Mouse (Mus musculus) heart, adult 8-10 months (tissue): ENCODE measurements around the gene Tmem131. TPM values are rescaled to one million over a fixed set of nuclear protein-coding genes. Genes with fewer than 3 reads are reported as not detected.
A peak's percentile ranks its signal among the peaks of the same experiment; 100 is the strongest.

Experiments
- DNase-seq: peaks from one replicate; pipeline ENCODE4 v3.0.0; 2022; ENCODE audit warnings: low spot score
- total RNA-seq, 4 experiments: library from RNA; stranded (reverse); gene quantifications; 2 replicates each; pipeline ENCODE4 v1.2.4; 2022

The Tmem131 gene
- total RNA-seq, 4 experiments from 2014 or later, result 23.0 to 31.0 (median 28.3) TPM

DNA sequence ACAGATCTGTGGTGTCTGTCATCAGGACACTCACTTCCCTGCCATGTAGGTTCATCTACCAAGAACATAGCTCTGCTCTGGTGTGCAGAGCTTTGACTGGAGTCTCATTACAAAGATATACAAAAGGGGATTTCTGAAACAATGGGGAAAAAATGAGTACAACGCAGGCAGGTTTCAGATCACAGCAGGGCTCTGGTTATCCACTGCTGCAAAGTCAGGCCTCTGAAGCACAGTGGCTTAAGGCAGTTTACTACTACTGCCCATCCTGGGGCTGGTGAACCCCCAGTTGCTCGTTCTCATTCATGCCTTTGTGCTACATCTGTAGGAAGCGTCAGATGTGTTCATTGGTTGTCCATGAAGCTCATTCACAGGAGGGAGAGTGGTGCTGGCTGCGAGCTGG lies 57.0 kb downstream of the Tmem131 start:
- DNase-seq, result no peak

DNA sequence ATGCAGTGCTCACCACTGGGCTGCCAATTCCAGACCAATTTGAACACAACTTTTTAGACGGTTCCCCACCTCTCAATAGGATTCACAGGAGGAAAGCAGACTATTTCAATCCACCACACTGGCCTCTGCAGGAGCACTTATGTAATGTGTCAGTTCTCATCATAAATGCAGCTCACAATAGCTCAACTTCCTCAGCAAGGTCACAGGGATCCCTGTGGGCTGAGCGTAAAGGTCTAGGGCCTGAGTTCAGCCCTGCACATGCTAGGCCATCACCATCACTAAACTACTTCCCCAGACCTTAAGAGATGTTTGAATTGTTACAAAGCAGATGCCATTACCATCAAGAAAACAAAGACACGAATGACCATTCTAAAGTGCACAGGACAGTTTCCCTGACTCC lies 58.9 kb downstream of the Tmem131 start:
- peak; percentile 37 for DNase-seq

DNA sequence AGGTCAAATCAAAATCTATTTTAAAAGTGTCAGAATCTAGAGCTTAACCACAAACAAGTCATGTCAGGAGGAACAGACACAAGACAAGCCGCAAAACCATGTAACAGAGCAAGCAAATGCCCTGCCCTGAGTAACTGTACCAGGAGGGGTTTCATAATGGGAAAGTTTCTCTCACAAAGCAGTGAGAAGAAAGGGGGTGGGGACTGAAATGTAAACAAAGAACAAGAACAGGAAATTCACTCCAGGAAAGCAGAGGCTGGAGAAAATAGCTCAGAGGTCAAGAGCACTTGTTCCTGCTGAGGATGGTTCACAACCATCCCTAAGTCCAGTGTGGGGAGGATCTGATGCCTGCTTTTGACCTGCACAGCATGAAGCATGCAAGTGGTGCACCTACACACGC lies 59.7 kb downstream of the Tmem131 start:
- DNase-seq, result peak; percentile 31

DNA sequence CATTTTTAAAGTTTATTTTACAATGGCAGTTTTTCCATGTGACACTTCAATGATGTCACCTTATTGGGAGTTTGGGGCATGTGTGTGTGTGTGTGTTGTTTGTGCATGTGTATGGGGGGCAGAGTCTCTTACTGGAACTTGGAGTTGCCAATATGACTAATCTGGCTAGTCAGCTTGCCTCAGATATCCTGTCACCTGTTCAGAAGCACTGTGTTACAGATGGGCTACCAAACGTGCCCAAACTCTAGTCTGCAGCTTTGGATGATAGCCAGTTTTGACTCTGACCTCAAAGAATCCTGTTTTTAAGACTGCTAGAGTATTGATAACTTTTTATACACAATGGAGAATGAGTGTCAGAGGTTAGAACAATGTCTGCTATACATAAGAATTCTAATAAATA lies 64.3 kb downstream of the Tmem131 start:
- no peak for DNase-seq

DNA sequence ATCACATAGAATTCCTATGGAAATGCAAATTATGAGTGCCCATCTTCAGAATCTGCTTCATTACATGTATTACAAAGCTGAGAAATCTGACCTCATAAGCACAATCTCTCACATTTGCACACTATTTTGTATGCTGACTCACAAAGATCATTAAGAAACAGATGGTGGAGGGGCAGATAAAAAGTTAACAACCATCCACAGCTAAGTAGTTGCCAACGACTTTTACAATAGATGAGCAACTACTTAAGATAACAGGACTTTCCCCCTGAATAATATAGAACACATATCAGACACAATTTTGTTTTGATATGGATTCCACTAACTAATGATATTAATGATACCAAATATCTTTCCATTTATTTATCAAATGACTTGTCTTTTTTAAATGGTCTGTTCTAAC lies 66.3 kb downstream of the Tmem131 start:
- DNase-seq, result no peak

DNA sequence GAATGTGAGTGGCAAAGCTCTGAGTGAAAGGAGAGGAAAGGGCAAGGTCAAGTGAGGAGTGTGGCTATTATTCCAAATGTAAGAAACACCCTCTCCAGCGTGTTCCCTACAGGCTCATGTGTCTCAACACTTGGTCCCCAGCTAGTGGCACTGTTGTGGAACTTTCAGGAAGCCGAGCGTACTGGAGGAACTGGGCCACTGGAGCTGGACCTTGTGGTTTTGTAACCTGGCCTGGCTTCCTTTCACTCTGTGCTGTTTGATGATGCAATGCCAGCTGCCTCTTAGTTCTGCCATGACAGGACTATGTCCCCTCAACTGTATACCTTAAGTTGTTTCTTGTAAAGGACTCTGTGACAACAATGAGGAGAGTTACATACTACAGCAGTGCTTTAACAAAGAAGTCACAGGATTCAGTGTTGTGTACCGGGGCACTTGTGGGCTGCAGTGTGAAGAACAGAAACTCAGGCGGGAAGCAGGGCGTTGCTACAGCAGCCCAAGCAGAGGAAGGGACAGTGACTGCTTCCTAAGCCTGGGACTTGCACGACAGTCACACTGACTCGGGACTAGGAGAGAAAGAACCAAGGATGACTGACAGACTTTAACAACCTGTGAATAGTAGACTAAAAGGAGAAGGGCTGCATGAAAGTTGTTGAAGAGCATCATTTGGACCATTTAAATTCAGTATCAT lies 68.4 kb downstream of the Tmem131 start:
- no peak for DNase-seq

DNA sequence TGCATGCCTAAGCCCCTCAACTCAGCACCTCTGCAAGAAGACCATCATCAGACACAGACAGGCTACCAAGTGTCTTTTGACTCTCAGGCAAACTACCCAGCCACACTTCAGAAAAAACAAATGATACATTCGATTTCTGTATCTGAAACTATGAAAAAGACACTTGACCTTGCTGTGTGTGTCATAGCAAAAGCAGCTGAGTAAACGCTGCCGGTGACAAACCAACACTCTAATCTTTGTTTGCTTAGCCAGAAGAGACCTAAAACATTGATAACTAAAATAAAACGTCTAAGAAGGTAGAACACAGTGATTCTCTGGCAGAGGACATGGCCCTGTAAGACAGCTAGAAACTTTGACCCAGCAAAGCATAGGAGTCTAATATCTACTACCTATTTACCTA lies 72.2 kb downstream of the Tmem131 start:
- DNase-seq, result no peak

DNA sequence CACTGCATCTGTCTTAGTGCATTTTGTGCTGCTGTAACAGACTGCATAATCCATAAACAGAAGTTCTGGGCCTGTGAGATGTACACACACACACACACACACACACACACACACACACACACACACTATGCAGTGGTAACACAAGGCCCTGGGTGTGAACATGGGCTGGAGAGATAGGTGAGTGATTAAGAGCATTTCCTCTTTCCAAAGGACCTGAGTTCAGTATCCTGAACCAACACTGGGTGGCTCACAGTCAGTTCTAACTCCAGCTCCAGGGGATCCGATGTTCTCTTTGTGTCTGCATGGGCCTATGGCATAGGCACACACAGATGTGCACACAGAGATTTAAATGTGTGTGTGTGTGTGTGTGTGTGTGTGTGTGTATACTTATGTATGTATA lies 72.9 kb downstream of the Tmem131 start:
- DNase-seq, result no peak

DNA sequence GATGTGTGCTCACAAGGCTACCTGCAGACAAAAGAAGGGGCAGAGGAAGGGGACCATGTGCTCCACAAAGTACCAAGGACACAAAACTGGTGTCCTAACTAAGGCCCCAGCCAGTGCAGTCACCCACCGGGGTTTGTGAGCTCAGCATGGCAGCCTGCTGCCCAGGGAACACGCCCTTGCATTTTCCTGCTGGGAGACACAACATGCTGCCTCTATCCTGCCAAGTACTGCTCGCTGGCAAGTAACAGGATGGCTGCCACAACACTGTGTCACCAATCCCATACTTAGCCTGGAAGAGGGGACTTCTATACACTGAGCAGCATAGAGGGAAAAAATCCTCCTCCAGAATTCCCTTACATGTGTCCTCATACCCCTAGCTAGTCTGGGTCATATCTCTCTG lies 78.7 kb downstream of the Tmem131 start:
- peak; percentile 25 for DNase-seq

DNA sequence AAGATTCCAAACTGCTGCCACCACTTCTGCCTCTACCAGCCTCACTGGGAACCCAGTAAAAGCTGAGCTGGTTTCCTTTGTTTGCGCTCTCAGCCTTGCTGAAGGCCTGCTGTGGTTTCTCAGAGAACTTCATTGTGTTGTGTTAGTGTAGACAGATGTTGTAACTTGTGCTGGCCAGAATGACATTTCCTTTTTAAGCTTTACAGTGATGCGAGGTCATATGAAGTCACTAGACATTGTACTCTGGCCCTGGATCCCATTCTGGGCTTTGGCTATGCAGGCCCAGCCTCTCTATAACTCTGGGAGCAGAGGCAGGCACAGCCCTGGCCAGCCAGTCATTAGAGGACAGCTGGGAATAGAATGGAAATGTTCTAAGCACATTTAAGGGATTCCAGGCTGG lies 81.7 kb downstream of the Tmem131 start:
- DNase-seq, result peak; percentile 39

DNA sequence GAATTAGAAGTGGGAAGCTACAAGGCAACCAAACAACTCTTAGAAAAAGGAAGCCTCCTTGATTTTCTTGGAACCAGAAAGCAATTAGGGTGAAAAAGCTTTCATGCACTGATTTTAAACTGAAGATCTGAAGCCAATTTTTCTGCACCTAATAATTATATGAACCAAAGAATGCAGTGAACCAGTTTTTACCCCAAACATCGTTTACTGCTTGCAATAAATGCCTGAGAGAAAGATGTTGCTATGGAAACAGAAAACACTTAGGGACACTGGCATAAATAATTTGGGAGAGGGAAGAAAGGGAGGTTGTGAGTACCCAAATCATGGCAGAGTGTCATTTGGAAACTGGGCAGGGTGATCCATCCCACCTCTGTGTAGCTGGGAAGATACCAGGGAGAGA lies 82.6 kb downstream of the Tmem131 start:
- DNase-seq, result no peak

DNA sequence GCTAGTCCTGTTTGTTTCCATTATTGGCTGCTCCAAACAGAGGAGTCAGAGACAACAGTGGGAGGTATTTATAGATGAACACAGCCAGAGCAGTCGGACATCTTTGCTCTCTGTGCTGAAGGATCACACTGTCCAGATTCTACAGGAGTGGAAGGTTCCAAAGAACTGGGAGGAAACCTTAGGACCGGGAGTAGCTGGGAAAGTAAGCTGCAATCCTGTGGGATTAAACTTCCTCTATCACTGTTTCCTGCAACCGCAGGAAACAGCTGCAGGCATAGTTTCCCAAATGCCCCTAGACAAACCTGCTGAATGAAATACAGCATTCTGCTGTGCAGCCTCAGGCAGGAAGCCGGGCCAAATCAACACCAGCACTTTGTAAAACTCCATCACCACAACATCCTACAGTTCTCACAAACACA lies 83.0 kb downstream of the Tmem131 start:
- peak; percentile 68 for DNase-seq

DNA sequence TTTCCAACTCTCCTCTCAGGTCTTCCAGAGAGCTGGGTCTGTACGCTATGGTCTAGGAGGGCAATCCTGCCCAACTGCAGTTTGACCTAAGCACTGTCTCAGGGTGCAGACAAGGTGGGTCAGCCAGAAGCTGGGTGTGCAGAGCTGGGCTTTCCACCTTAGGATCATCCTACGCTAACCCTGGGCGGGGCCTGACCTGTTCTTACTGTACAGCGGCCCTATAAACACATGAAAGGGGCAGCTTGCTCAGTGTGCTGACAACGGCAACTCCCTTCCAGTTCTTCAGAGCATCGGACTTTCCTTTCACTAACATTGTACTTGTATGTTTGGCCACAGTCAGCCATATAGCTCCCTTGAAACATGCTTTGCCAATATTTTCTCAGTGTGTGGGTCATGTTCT lies 86.4 kb downstream of the Tmem131 start:
- DNase-seq, result no peak

DNA sequence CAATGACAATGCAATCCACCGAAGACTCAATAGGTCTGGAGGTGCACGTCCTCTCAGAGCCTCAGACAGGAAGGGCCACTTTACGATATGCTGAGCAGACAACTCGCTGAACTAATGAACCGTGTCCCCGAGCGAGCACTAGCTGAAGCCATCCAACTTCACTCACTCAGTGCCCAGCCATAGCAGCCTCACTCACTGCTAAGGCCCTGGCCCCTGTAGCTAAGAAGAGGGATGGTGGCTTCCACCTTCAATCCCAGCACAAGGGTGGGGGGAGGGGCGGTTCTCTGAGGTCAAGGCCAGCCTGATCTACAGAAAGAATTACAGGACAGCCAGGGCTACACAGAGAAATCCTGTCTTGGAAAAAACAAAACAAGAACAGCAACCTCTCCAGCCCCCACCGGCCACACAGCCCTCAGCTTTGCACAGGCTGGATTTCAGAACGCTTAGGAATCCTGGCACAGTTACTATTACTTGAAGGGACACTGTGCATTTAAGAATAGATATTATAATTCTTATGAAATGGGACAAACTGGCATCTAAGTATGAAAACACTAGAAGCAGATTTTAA lies 89.2 kb downstream of the Tmem131 start:
- DNase-seq, result no peak

DNA sequence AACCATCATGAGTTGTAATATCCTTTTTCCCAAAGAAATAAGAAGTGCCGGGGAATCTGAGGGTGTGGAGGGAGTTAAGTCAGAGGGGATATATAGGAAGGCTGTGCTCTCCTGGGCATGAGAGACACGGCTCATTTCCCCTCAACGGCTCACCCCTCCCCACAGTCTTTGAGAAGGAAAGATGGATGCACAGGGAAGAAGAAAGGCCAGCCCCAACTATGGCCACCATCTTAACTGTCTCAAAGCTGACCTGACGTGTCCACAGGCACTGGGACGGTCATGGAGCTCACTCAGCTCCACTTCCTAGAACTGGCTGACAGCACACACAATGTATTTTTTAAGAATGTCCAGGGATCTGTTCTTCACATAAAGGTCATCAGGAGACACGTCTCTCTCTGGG lies 91.4 kb downstream of the Tmem131 start:
- no peak for DNase-seq

DNA sequence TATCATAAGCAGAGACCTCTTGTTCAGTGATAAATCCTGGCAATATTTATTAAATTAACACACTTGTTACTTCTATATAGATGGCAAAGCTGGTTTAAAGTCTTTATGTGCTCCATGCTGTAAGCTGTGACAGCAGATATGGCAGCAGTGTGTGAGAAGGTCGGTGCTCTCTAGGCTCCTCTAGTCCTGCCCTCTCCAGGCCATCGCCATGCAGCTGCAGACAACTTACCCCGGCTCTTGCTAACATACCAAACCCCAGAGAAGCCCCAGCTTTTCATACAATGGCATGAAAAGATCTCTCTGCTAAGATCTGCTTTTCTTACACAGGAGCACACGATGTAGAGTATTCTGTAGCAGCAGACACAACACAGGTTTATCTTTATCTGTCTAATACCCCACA lies 92.1 kb downstream of the Tmem131 start:
- no peak for DNase-seq

DNA sequence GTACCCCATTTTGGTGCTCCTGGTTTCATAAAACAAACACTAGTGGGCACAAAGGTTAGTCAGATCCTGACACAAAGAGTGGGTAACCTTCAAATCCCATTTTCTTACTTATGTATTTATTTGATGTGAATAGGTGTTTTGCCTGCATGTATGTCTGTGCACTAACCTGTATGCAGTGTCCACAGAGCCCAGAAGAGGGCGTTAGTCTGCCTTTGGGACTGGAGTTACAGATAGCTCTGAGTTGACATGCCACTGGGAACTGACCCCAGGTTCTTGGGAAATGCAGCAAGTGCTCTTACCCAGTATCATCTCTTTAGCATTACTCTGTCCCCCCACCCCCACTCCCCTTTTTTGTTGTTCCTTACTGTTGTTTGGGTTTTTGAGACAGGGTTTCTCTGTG lies 95.4 kb downstream of the Tmem131 start:
- DNase-seq, result no peak

DNA sequence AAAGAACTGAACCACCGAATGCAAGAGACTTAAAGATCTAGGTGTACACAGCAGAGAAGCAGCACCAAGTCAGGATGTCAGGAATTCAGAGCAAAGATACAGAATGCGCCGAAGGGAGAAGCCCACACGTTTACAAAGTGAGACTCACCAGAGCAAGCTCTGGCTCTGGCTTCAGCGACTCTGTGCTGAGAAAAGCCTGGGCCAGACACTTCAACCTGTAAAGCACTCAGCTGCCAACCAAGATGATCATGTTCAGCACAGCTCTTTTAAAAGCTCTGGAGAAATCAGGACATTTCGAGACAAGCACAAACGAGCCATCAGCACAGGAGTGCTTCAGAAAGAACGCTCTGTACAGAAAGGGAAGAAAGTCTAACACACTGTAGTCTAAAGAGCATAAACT lies 96.2 kb downstream of the Tmem131 start:
- DNase-seq, result no peak

DNA sequence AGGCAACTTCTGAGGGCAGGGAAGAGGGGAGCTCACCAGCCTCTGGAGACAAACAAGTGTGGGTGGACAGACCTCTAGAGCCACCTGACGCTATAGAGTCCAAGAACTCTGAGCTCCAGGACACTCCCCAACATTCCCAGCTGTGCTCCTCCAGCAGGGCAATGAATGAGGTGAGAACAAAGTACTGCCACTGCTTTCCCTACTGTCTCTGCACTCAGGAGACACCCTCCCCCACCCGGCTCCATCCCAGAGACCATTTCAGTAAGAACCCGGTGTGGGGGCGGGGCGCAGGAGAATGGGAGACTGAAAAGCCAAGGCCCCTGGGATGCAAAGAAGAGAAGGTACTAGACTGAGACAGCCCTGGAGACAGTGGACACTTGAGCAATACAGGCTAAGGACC lies 98.4 kb downstream of the Tmem131 start:
- DNase-seq, result no peak

DNA sequence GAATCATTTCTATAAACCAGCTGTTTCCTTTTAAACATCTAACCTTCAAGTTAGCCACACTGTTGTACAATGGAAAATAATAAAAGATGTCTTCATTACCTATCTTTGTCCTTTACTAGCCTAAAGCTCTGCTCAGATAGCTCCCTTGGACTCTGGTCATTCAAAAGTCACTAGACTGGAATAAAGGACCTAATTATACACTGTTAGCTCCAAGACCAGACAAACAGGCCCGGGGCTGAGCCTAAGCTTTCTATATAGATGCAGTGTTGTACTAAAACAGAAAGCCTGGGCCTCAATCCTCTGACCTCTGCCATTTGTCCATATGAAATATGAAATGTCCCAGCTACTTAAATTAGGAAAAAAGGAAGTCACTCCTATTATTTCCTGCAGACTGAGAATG lies 101.7 kb downstream of the Tmem131 start:
- no peak for DNase-seq

DNA sequence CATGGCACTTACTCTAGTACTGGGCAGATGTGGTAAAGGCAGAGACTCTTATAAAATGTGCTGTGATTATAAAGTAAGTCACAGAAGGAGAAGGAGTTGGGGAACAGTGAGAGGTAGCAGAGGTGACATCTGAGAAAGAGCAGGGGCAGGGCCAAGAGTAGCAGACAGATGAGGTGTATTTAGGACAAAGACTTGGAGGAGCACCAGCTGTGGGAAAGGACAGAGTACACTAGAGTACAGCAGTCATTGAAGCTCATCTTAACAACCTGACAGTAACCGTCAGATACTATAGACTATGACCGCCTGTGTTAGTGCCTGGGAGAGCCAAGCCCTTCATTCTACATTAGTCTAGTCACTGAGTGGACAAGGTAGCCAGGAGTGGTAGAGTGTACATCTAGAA lies 102.5 kb downstream of the Tmem131 start:
- no peak for DNase-seq

DNA sequence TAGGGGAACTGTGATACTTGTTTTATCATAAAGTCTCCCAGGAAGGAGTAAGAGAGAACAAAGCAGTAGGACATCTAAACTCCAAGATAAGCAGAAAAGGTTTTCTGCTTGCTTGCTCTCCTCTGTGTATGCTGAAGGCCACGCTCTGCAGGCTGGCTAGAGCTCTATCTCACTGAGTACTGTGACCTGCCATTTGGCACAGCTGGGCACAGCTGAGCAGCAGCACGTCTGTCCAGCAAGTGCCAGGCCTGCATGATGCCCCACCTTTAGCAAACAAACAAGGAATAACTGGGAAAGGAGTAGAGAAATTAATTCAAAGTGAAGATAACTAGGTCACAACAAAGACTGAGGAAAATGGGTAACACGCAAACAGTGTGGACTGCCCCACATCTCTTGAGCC lies 103.6 kb downstream of the Tmem131 start:
- DNase-seq, result peak; percentile 29

DNA sequence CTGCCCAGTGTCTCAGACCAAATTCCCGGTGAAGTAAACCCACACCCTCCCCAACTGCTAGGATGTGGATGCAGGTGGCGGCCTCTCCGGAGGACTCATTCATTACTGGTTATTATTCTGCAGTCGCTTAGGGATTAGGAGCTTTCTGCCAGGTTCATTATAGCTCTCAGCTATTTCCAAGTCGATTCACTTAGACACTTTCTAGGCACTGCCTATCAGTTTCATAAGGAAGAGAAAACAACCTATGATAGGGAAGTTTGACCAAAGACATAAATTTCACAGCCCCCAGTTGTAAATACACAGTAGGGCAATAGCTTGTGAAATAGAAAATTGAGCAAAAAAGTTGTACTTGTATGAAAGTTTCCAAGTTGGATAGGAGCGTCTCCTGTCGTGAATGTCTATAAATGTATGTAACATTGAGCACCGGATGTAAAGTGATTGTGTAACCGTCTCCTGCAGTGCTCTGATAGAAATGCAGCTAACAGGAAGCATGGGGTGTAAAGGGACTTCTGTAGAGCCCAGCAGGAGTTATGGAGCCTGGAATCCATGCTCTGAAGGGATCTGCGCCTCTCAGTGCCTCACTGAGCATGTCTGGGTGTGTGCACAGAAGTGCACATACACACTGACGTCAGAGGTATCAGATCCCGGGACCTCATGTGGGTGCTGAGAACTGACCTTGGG lies 107.1 kb downstream of the Tmem131 start:
- no peak for DNase-seq
